Mouse (Mus musculus) erythroblast, adult 5-6 weeks (primary cell): ENCODE measurements around the gene Lcat. TPM values are rescaled to one million over a fixed set of nuclear protein-coding genes. Genes with fewer than 3 reads are reported as not detected.
A peak's percentile ranks its signal among the peaks of the same experiment; 100 is the strongest.
"Not testable (repeated sequence)": the region's sequence is repeated elsewhere in the genome, so short reads cannot be mapped to it uniquely, and the experiment has no call there.

Source experiments
- ATAC-seq: replicated peaks from 2 replicates; pipeline ENCODE4 v1.8.0; 2016; ENCODE audit warnings: moderate number of reproducible peaks, mild to moderate bottlenecking, moderate TSS enrichment, inconsistent platforms; ENCODE audit not compliant: poor library complexity, low FRiP score, severe bottlenecking
- total RNA-seq, 2 experiments: library from RNA; stranded (forward) in 1 of 2; stranded (reverse) in 1 of 2; fragments of 150-400 nt in 1 of 2; fragments of 200-764, 138-1000 nt in 1 of 2; gene quantifications; 2 replicates each; pipeline versions ENCODE4 v1.2.3 to v1.2.4; 2015 to 2017; ENCODE audit warnings: low replicate concordance in 2 of 2

The Lcat gene
- total RNA-seq (2015; ENCODE audit: low replicate concordance): 1.3 TPM in 1 of 2 replicates, not detected in the other
- not detected in 2 replicates for total RNA-seq (2017; ENCODE audit: low replicate concordance)

DNA sequence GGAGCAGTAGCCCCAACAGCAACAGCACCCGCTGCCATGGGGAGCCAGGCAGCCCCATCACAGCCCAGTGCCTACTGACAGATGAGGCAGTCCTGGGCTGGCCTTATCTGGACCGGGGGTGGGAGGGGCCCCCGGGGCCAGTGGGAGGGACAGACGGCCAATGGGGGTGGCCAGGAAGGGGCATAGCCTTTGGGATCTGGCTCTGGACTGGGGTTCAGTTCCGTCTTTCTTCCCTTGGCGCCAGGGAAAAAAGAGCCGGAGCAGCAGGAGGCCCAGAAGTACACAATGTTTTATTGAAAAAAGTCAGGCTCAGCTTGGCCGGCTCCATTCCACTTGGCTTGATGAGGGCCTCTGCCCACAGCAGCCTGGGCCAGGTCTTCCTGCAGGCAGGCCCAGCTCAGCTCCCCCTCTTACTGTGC lies at the start of gene Lcat:
Gene Lcat, minus strand, starts transcription at position 62 of the 419 bp plus-strand sequence.
- no peak for ATAC-seq

DNA sequence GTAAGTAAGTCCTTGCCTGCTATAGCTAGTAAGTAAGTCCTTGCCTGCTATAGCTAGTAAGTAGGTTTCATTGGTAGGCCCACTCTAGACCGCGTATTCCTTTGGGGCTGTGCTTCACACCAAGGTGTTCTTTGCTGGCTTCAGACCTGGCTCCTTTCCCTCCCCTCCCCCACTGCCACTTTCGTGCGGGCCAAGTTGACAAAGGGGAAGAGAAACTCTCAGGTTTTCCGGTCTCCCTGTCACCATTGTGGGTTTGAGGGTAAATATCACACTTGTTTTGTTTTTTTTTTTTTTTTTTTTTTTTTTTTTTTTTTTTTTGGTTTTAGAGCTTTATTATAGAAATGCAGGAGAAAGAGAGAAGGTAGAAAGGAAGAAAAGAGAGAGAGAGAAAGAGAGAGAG lies 49.3 kb upstream of the Lcat start:
- ATAC-seq: no peak

DNA sequence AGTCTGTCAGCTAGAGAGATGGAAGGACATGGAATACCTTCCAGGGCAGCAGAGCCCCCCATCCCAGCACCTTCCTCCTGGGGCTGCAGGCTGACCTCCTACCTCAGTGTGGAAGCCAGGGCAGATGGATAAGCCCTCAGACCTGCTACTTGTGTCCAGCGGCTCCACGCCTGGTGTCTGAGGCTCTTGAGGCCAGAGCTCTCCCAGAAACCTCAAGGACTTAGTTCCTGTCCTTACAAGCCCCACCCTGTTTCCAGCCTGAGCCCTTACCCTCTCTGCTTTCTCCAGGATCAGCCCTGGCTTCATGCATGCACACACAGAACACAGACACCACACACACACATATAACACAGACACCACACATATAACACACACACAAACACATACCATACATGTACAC lies 48.4 kb upstream of the Lcat start:
- no peak for ATAC-seq

DNA sequence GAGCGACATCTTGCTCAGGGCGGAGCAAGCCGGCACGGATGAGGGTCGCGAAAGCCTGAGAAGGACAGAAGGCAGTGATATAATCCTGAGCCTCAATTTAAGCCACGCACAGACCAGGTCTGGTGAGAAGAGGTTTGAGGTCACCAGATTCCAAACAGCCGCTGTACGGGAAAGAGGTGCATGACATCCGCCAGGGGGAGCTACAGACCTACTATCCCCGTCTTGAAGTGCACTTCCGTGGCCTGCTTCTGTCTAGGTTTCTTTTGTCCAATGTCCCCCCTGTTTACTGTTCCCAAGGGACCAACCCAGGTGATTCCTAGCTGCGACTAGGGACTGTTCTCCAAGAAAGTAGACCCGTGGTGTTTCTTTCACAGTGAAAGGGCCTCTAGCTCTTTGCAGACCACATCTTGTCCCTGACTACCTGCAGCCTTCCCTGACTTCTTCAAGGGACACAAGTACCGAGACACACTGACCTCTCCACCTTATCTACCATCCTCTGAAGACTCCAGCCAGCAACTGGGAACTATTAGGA lies 47.7 kb upstream of the Lcat start, which contains the start of gene Dus2:
Gene Dus2, plus strand, starts transcription at position 482 of the 532 bp plus-strand sequence.
- ATAC-seq: peak; percentile 89

DNA sequence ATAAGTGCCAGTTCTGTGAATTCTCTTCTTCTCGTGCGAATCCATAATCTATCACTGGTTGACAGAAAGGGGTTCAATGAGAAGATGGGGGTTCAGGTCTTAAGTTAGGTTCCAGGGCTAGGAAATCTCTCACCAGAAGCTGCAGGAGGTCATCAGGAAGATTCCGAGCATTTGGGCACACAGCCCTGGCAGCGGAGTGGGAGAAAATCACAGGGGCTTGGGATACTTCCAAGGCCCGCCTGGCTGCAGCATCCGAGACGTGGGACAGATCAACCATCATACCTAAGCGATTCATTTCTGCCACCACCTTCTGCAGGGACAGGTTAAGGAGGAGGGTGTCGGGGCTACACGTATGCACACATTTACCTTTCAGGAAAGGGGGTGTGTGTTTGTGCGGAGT lies 45.4 kb upstream of the Lcat start:
- no peak for ATAC-seq

DNA sequence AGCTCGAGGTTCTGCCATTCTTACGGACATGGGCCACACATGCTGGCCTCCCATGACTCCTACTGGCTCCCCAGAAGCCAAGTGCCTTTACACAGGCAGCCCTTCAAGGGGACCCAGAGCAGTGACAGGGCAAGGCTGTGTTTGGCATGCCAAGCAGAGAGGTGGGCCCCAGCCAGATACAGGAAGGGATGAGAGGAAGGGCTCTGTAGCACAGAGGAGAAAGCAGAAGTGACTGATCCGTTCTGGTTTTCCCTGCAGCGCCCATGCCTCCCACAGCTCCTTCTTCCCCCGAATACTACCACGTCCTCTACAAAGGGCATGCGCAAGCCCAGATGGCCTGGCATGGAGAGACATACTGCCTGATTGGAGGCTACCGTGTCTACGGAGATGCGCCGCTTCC lies 40.2 kb upstream of the Lcat start:
- ATAC-seq: not testable (repeated sequence)

DNA sequence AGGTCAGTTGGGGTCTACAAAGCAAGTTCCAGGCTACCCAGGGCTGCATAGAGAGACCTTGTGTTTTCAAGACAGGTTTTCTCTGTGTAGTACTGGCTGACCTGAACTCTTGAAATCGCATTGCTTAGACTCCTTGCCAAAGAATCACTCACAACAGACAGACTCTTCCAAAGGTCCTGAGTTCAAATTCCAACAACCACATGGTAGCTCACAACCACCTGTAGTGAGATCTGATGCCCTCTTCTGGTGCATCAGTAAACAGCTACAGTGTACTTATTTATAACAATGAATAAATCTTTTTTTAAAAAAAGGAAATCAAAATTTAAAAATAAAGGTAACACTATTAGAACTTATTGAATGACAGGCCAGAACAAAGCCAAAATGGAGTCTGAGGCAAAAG lies 38.0 kb upstream of the Lcat start:
- ATAC-seq: no peak

DNA sequence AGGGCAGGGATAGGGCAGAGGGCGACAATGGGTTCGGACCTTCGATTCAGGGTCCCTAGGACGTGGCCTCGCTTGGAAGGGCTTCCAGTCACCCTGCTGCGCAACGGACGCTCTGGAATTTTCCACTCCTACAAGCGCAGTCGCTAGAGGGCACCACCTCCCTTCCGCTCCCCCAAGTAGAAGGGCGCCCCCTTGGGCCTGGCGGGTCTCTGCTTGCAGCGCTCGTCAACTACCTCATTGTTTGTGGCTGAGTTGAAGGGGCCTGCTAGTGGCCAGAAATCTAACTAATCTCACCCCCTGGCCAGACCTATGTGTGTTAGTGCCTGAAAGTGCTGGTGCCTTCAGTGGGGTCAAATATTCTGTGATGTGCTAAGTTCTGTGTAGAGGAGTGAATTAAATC lies 36.1 kb upstream of the Lcat start, which contains the start of gene Dpep3:
Gene Dpep3, minus strand, starts transcription at position 105 of the 400 bp plus-strand sequence.
- no peak for ATAC-seq

DNA sequence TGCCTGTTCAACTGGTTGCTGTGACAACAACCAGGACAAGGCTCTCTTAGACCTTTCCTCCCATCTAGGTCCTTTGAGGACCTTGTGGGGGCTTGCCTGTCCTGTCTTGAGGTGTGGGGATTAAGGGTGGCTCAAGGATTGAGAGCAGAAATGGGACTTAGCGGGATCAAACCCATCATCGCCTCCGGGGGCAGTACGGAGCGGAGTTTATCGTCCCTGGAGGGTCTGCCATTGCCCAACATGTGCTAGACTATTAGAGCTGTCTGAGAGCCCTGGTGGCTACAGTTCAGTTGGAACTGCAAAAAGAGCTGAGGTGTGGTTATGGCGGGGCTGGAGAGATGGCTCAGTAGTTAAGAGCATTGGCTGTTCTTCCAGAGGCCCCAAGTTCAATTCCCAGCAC lies 32.2 kb upstream of the Lcat start:
- ATAC-seq: no peak

DNA sequence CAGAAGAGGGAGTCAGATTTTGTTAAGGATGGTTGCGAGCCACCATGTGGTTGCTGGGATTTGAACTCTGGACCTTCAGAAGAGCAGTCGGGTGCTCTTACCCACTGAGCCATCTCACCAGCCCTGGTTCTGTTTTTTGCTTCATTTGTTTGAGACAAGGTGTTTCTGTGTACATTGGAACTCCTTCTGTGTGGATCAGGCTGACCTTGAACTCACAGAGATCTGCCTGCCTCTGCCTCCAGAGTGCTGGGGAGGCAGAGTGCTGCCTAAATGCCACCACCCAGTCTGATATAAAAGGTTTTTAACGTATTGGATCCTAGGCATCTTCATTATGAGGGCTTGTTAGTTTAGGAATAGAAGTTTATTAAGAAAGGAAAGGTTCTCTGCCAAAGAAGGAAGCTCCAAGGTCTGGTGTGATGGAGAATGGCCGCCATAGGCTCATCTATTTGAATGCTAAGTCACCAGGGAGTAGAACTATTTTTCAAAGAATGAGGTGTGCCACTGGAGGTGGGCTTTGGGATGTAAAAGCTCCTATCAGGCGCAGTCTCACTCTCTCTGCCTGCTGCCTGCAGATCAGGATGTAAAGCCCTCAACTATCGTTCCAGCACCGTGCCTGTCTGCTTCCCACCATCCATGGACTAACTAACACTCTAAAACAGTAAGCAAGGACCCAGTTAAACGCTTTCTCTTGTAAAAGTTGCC lies 28.0 kb upstream of the Lcat start:
- ATAC-seq: no peak

DNA sequence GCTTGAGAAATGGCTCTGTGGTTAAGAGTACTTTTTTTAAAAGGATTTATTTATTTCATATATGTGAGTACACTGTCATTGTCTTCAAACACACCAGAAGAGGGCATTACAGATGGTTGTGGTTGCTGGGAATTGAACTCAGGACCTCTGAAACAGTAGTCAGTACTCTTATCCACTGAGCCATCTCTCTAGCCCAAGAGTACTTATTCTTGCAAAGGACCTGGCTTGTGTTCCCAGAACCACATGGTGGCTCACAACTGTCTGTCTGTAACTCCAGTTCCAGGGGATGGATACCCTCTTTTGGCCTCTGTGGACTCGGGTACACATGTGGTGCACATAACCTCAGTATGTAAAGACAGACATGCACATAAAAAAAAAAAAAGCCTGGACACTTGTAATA lies 26.2 kb upstream of the Lcat start:
- ATAC-seq: no peak

DNA sequence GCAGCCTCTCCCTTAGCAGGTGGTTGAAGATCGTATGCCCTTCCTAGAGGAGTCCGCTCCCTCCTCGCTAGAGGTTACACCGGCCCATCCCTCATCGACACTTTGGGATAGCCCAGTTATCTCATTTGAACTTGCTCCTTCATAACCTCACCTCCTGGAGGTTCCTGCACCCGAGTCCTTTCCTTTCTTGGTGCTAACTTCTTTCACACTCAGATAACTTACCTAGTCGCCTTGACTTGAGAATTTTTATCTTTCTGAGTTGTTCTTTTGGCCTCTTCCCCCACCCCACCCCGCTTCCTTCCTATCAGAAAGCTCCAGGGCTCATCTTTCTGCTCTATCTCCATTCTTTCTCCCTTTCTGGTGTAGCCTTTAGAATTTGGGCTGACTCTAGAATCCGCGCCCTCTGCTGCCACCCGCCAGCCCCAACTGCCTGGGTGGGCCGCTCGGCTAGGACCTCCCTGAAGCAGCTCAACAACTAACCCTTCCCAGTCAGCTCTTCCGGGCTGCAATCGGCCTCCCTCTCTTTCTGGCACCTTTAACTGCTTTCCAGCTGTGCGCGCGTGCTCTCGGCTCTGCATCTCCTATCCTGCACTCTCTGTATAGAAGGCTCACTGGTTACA lies 23.6 kb upstream of the Lcat start:
- peak; percentile 63 for ATAC-seq

DNA sequence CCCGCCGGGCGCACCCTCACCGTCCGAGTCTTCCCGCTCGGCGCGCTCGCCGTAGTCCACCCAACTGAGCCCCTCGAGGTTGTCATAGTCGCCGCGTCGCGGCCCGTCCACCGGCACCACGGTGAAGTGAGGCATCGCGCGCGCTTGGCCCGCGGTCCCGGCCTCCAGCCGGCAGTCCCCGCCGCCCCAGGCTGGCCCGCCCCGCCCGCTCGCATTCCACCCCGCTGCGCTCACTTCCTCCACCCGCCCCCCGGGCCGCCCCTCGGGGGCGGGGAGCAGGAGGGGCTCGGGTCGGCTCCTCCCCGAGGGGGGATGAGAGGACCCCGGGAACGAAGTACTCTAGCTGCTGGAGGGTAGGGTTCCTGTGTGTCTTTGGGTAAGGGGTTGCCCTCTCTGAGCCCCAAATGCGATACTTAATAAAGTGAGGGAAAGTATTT lies 22.7 kb upstream of the Lcat start, which contains the start of gene Slc12a4:
Gene Slc12a4, minus strand, starts transcription at position 193 of the 437 bp plus-strand sequence.
- ATAC-seq: peak; percentile 40

DNA sequence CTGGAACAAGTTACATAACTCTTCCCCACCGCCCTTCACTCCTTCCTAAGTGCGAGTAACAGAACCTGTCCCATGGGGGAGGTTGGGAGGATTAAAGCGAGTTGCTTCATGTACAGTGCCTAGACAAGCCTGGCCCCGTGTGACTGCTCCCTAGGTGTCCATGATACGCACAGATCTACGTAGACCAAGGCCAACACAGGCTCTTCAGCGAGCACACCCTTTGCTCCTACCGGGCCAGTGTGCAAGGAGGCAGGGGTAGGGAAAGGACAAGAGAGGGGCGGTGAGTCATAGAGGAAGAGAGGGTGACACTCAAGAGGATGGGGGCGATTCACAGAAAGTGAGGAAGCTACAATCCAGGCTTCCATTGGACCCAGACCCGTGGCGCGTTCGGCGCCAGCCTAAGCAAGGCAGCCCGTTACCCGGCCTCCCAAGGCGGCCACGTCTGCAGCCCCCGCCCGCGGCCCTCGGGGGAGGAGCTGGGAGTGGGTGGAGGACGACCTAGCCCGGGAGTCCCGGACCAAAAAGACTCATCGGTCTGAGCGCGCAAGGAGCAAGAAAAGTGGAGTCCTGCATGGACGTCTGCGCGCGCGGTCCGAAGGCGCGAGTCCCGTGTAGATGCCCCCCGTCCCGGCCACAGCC lies 22.2 kb upstream of the Lcat start:
- ATAC-seq: no peak

DNA sequence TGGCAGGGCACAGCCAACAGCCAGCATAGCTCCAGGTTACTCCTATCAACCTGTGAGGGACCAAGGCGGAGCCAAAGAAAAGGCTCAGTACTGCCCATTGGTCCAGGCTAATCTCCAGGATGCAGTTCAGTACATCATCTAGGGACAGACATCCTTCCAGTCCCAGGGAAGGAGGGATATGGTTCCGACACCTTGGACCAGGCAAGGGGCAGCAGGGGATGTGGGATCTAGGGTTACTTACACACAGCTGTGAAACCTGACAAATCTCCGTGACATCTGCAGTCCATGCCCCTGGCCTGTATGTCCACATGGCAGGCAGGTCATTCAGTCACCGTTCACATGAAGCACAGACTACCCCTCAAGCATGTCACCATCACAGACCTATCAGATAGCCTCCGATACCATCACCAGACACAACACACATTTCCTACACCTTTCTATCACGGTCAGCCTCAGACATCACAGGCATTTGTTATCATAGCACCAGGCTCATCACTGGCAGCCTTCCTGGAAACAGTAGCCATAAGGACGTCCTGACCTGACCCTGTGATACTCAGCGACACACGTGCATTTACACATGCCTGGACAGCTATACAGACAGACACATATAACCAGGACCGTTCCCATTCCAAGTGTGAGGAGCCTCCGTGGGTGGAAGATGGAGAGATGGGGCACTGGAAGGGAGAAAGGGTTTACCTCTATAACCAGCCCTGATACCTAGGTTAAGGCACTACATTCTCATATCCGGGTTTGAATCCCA lies 21.5 kb upstream of the Lcat start:
- ATAC-seq: 0 out of 2 replicates have a peak, but pooled peaks have one; percentile 3

DNA sequence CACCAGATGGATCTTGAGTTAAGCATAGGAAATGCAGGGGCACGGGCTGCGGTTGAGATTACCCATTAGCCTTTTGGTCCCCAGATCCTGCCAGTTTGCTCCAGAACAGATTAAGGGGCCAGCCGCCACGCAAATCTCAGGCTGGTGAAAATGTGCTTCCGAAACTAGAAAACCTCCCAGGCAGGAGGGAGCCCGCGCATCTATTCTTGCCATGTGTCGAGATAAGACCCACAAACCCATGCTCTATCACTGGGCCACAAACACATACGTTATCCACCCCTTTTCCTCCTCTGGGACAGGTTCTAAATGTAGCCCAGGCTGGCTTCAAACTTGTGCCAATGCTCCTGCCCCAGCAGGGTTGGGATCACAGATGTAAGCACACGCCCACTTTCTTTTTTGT lies 18.4 kb upstream of the Lcat start:
- ATAC-seq: no peak

DNA sequence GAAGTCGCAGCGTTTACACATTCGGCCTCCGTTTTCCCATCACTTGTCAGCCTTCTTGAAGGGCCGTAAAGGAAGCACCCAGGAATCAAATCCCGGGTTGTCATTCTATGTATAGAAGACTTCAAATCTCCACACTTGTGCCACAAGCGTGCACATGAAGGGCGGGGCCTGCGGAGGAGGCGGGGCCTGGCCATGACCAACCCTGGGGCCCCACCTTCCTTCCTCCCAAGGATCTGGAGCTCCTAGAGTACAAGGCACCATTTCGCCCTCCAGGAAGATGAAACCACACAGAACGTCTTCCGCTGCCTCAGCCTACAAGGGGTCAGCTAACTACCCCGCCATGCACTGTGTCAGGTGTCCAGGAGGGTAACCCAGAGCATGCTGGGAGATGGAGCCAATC lies 17.9 kb upstream of the Lcat start:
- ATAC-seq: peak; percentile 54

DNA sequence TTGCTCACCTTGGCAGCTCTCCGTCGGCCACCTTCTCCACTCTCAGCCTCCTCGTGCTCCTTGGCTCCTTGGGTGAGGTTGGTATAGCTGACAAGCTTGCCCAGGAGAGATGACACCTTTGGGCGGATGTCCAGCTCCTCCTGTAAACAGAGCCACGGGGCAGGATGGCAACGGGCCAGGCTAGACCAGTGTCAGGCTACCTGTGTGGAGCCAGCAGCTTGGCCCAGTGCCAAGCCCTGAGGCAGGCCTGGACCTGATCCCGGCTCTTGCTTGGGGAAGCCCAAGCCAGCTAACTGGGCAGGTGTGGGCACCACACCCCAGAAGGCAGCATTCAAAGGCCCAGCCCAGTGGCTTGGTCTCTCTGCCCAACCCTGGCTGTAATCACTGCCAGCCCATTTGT lies 16.2 kb upstream of the Lcat start:
- no peak for ATAC-seq

DNA sequence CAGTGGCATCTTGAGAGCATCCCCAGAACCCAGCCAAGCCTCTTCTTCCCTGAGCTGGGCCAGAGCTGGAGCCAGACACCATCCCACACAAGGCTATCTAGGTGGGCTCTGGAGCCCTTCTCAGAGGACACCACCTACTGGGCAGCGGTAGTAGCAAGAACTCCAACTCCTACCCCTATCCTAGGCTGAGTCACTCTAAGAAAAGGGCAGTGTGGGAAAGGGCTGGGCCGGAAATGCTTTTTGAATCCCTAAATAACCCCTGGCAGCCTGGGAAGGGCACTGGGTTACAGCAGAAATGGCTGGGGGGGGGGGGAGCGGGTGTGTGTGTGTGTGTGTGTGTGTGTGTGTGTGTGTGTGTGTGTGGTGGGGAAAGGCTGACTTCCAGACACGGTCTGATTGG lies 14.6 kb upstream of the Lcat start:
- ATAC-seq: no peak

DNA sequence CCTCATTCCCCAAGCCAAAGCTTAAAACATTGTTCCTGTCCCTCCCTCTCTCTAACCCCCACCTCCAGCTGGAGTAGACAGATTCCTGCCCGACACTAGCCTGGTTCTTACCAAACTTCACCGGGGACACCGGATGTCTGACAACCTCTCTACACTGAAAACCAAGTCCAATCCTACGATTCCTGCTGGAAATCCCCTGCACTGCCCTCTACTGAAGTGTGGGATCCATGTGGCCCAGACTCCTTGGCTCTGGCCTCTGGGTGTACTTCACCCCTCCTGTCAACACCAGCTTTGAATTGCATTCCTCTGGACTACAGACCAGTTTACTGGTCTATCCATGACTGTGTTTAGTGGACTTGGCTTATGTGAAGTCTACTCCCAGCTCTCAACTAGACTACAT lies 13.4 kb upstream of the Lcat start:
- no peak for ATAC-seq
